9 mouse cellular contexts compared by ENCODE assay signal in the genomic region with DNA sequence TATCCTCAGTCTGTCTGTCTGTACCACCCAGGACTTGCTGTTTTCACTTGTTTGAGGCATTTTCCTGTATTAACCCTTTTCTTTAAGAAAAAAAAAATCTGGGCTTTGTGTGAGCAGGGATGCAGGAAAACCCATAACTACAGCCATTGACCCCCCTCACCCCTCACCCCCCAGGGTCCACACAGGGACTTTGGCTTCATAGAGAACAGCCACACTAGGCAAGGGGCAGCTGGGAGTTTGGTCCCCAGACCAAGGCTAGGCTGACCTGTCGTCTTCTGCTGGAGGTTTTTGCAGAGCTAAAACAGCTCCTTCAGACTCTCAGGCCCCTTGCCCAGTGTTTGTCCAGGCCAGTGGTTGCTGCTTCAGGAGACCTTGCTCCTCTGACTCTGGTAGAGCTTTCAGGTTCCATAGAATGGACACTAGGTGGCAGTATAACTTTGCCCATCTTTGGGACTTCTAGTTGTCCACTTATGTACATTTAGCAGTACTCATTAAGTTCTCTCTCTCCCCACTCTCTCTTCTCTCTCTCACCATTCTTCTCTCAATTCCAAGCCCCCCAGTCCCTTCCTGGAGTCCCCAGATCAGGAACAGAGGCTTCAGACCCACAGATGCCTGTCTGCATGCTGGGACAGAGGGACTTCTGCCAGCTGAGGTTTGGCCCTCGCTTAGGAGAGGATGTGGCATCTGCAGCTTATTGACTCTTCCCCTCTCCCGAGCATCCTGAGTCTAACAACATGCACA. TPM values are rescaled to one million over a fixed set of nuclear protein-coding genes. Genes with fewer than 3 reads are reported as not detected.
DNase-seq lines count a peak whose midpoint lies in the region; ATAC-seq lines count a peak whose summit lies in the region.
"Had no signal": no experiment of that assay in that cellular context is flagged by ENCODE, and none has a peak within 500 bp of the region (broad histone marks: within the 10 kb centered on the region; RNA-seq: fewer than 3 reads in every experiment).

No protein-coding gene starts in this region.

- no peak overlapping the region for H3K4me3 ChIP-seq in heart, embryonic 15.5 days
- H3K4me3 ChIP-seq in midbrain, embryonic 10.5 days: no peak overlapping the region
- H3K4me3 ChIP-seq: limb, embryonic 15.5 days had no signal

- H3K27ac ChIP-seq in heart, embryonic 15.5 days: no peak overlapping the region
- no peak overlapping the region for H3K27ac ChIP-seq in midbrain, embryonic 10.5 days (replicated peaks)
- H3K27ac ChIP-seq: limb, embryonic 15.5 days had no signal

- peaks cover 2% of the 10 kb centered on the region; the same call in 1 of the 2 replicates for H3K27me3 ChIP-seq in heart, embryonic 15.5 days
- H3K27me3 ChIP-seq in midbrain, embryonic 10.5 days (ENCODE audit: low read depth, poor library complexity, severe bottlenecking): no peaks in the 10 kb centered on the region
- H3K27me3 ChIP-seq: limb, embryonic 15.5 days had no signal

- H3K9me3 ChIP-seq in heart, embryonic 15.5 days (replicated peaks): no peaks in the 10 kb centered on the region
- H3K9me3 ChIP-seq in midbrain, embryonic 10.5 days (replicated peaks): no peaks in the 10 kb centered on the region
- H3K9me3 ChIP-seq: limb, embryonic 15.5 days had no signal

- no peak overlapping the region for H3K9ac ChIP-seq in heart, embryonic 15.5 days
- H3K9ac ChIP-seq: limb, embryonic 15.5 days had no signal

- DNase-seq in gastrocnemius, adult 18-20 months (ENCODE audit: low spot score): peak; percentile 59
- DNase-seq in gastrocnemius, postnatal 14 days: no peak
- DNase-seq in ES-CJ7 (ENCODE audit: low read depth, low spot score): peak; percentile 48
- peak; percentile 47 to 54 for DNase-seq in cerebellum, postnatal 25 days
- peak; percentile 49 to 51 for DNase-seq in kidney, postnatal 36 days
- DNase-seq in midbrain, embryonic 10.5 days (ENCODE audit: low spot score): peak; percentile 27
- DNase-seq in yolk sac, embryonic 10.5 days (ENCODE audit: low spot score): peak; percentile 25

- H3K4me2 ChIP-seq in heart, embryonic 15.5 days: no peak overlapping the region
- H3K4me2 ChIP-seq: limb, embryonic 15.5 days had no signal

- intact Hi-C loops in gastrocnemius, postnatal 14 days (cut with DNase I; ENCODE audit: low total_unique reads): loop anchor here (2.0 to 5.0 kb wide), 2 partner anchors 152 to 275 kb away; no protein-coding TSS in a partner anchor

- H3K4me1 ChIP-seq in heart, embryonic 15.5 days (replicated peaks): 0 out of 2 replicates have a peak, but pooled peaks cover 3% of the 10 kb centered on the region
- H3K4me1 ChIP-seq in midbrain, embryonic 10.5 days: no peaks in the 10 kb centered on the region
- H3K4me1 ChIP-seq: limb, embryonic 15.5 days had no signal

- peak; percentile 40; the same call in 1 of the 2 replicates for ATAC-seq in heart, embryonic 15.5 days (replicated peaks; ENCODE audit: insufficient number of reproducible peaks, insufficient read depth, low FRiP score, low read depth)

- 56% methylated on average over 3 of the region's 3 CpGs for WGBS in heart, embryonic 15.5 days
- 69% methylated on average over 3 of the region's 3 CpGs for WGBS in midbrain, embryonic 10.5 days

- H3K36me3 ChIP-seq in heart, embryonic 15.5 days: no peaks in the 10 kb centered on the region; the same call in 1 of the 2 replicates
- peaks cover 59% of the 10 kb centered on the region for H3K36me3 ChIP-seq in midbrain, embryonic 10.5 days

RNA-seq across cellular contexts. Expression of gene Mindy4, which starts 29.5 kb away (rescaled TPM):
- 1 to 10 TPM; 1.7 to 2.5 TPM for total RNA-seq in gastrocnemius, adult 18-20 months (2021)
- 1 to 10 TPM; 2.6 to 3.7 TPM for total RNA-seq in gastrocnemius, postnatal 14 days (2021)
- 6.2 and 7.7 TPM in 2 replicates for polyA plus RNA-seq in heart, embryonic 15.5 days (2015; fragmentation: Nextera tagmentation; extraction: Ambion mirVana)
- polyA plus RNA-seq in midbrain, embryonic 10.5 days (2016; fragmentation: Nextera tagmentation; extraction: Ambion mirVana): 23.3 and 27.1 TPM in 2 replicates

RNA-seq across cellular contexts. Expression of gene Inmt, which starts 57.9 kb away (rescaled TPM):
- total RNA-seq in gastrocnemius, adult 18-20 months (2021): 10 to 100 TPM; 13.8 to 16.1 TPM
- 1 to 10 TPM in 1 of 2 experiments, under 1 TPM in 1; 0.72 to 1.4 TPM for total RNA-seq in gastrocnemius, postnatal 14 days (2021)
- 0.13 TPM in 1 of 2 replicates, not detected in the other for polyA plus RNA-seq in heart, embryonic 15.5 days (2015; fragmentation: Nextera tagmentation; extraction: Ambion mirVana)
- polyA plus RNA-seq in midbrain, embryonic 10.5 days (2016; fragmentation: Nextera tagmentation; extraction: Ambion mirVana): 0.62 and 2.0 TPM in 2 replicates

Comparison
In these comparisons a context has a peak if more than half of its experiments do, and no peak if none do; other contexts are left out.
1. RNA of gene Inmt, which starts 57.9 kb away (total RNA-seq): 13.8 to 16.1 TPM in gastrocnemius, adult 18-20 months; 0.72 to 1.4 TPM in gastrocnemius, postnatal 14 days; every median in the first group is over 4 times any median in the second.